Mouse (Mus musculus) layer of hippocampus, adult 11-12 months (tissue): Measurements from ENCODE around the gene Arpc1a.
"Not testable (repeated sequence)": the region's sequence is repeated elsewhere in the genome, so short reads cannot be mapped to it uniquely, and the experiment has no call there.

ENCODE experiments used
- DNase-seq: peaks from one replicate; pipeline ENCODE4 v3.0.0; 2022; ENCODE audit warnings: low spot score

Arpc1a gene

GRCm38 (mm10) chr5:145083632-145084451, at the start of gene Arpc1a, which contains the start of gene Kpna7:
Gene Arpc1a (plus strand): TSS chr5:145083830.
Gene Kpna7 (minus strand): TSS chr5:145084030.
- DNase-seq, result peak; percentile 90

DNA sequence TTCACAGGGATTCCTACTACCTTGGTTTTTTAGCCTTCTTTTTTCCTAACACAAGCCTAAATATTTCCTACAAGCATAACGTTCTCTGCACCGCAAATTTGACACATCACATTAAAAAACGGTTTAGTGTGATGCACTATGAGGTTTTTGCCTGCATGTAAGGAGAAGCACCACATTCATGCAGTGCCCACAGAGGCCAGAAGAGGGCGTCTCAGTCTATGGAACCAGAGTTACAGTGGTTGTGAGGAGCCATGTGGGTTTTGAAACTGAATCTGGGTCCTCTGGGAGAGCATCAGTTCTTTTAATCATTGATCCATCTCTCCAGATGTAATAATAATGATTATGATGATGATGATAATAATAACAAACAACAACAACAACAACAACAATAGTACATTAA, 42.0 kb upstream of the Arpc1a start:
- DNase-seq, result no peak

GRCm38 (mm10) chr5:145042690-145043089, 40.9 kb upstream of the Arpc1a start, which contains the start of gene 1700018F24Rik:
Gene 1700018F24Rik (plus strand): TSS chr5:145042990.
- DNase-seq, result not testable (repeated sequence)

GRCm38 (mm10) chr5:145054187-145054586, 29.4 kb upstream of the Arpc1a start:
- not testable (repeated sequence) for DNase-seq

- no peak for DNase-seq
These were observed 25.7 kb upstream of the Arpc1a start for GRCm38 (mm10) chr5:145057907-145058306.

DNA sequence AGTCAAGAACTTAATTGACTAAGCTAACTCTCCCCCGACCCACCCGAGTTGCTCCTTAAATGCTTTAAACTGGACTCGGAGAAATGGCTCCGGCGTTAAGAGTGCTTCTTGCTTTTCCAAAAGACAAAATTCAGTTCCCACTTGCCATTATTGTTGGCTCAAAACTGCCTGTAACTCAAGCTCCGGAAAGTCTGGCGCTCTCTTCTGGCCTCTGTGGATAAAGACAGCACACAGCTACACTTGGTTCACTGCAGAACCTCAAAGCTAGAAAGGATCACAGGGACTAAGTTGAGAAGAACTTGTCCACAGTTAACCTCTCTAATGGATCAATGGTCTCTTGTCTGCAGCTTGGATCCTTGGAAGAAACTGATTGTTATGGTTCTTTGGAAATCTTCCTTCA, 24.9 kb upstream of the Arpc1a start:
- no peak for DNase-seq

GRCm38 (mm10) chr5:145059524-145059923, 24.1 kb upstream of the Arpc1a start:
- DNase-seq, result no peak

GRCm38 (mm10) chr5:145064765-145065340, 18.8 kb upstream of the Arpc1a start:
- no peak for DNase-seq

DNA sequence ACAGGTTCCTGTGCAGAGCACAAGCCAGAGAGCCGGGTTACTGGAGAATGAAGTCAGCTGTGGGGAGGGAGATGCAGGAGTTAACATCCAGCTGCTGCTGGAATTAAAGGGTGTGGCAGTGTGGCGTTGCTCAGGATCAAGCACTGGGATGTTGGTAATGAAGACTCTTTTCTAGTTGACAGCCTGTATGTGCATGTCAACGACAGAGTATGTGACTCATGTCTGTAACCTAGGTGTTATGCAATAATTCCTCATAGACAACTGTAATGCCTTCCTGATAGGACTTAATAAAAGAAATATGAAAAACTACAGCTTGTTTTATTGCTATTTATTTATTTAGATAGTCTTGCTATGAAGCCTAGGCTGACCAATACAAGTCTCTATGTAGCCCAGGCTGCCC, 14.8 kb upstream of the Arpc1a start:
- DNase-seq, result no peak

DNA sequence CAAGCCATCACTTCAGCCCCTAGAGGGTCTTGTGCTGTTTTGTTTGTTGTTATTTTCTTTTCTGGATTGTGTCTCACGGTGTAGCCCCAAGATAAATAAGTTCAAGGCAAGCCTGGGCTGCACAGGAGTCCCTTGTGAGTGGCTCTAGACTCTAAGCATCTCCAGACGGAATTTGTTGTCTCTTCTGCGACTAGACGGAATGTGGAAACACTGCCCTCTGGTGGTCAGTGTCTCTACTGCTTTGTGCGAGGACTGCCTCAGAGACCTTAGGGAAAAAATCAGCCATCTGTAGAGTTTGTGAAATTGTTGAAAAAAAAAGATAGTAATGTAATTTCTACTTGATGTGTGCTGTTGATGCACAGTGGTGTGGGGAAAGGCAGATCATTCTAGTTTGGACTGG, 13.9 kb upstream of the Arpc1a start:
- DNase-seq, result peak; percentile 79

GRCm38 (mm10) chr5:145071342-145071741, 12.3 kb upstream of the Arpc1a start:
- DNase-seq, result no peak

- no peak for DNase-seq
These were observed 8.5 kb upstream of the Arpc1a start for GRCm38 (mm10) chr5:145075081-145075480.

DNA sequence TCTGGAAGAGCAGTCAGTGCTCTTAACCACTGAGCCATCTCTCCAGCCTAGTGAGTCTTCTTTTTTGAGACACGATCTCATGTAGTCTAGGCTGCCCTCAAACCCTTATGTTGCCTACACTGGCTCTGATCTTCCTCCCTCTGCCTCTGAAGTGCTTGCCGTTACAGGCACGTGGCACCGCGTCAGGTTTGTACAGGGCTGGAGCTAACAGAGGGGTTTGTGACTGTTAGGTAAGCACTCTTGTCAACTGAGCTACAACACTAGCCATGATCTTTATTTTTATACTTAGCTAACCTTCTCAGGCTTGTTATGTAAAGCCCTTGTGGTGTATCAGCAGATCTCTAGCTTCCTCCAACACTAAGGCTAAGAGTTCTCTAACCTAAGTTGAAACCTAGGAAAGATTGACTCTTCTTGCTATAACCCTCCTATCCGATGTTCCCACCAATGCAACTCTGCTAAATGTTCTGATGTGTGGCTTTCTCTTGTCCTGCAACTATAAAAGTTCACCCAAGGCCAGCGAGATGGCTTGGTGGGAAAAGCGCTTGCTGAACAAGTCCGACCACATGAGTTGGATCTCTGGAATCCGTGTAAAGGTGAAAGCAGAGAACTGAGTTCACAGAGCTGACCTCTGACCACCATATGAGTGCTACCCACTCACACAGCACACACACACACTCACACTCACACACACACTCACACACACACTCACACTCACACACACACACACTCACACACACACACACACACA, 1.6 kb upstream of the Arpc1a start:
- no peak for DNase-seq

GRCm38 (mm10) chr5:145083201-145083600, 429 bp upstream of the Arpc1a start:
- DNase-seq, result not testable (repeated sequence)

DNA sequence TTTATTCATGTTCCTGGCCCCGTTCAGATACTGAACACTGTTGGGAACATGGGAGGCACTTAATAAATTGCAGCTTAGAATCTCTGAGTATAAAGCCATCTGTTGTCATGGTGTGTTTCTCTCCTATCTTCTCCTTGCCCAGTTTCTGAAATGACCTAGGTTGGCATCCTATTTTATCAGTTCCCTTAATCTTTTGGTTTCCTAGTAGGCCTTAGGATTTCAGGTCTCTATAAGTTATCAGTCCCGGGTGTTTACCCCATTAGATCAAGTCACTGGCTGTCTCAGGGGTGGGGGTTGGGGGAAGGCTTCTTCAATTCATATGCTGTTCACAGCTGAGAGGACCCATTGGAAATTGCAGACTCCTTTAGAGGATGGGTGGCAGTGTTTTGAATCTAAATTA, 1.2 kb downstream of the Arpc1a start:
- DNase-seq, result no peak

DNA sequence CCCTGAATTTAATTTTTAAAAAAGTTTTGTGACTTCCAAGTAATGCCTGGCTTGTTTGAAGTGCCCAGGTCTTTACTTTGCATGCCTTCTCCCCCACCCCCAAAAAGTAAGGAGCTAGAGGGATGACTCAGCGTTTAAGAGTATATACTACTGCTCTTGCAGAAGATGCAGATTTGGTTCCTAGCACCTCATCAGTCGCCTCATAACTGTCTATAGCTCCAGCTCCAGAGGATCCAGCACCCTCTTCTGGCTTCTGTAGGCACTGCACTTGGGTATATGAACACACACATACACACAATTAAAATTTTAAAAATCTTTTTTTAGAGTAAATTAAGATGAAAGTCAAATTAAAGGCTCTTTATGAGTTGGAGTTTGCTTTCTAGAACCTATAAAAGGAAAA, 4.6 kb downstream of the Arpc1a start:
- DNase-seq, result no peak

DNA sequence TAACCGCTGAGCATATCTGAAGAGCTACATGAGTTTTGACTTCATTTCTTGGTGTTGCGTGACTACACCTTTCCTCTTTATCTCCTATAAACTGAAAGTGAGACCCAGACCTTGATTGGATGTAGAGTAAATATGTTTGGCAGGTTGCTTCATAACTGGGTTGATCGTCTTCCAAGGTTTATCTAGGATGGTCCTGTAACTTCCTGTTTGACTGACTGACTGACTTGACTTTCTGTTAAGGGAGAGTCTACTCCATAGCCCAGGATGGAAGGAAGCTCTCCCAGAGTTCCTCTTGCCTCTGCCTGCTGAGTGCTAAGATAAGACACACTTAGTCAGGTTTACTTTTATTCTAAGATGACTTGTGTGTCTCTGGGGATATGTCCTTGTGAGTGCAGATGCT, 6.2 kb downstream of the Arpc1a start:
- DNase-seq, result no peak

DNA sequence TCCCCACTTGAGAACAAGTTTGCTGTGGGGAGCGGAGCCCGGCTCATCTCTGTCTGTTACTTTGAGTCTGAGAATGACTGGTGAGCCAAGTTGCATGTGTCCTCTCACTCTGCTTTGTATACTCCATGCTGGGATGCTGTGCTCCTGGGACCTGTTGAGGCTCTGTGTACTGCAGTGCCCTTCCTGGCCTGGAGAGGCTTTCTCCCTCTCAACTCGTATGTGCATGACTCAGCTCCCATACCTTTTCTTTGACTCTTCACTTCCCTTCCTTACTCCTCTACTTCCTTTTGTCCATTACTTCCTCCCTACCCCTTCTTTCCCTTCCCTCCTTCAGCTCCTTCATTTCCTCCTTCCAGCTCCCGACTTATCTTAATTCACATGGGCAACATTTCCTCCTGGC, 12.6 kb downstream of the Arpc1a start:
- DNase-seq, result no peak

GRCm38 (mm10) chr5:145098340-145098821, 14.8 kb downstream of the Arpc1a start:
- no peak for DNase-seq

DNA sequence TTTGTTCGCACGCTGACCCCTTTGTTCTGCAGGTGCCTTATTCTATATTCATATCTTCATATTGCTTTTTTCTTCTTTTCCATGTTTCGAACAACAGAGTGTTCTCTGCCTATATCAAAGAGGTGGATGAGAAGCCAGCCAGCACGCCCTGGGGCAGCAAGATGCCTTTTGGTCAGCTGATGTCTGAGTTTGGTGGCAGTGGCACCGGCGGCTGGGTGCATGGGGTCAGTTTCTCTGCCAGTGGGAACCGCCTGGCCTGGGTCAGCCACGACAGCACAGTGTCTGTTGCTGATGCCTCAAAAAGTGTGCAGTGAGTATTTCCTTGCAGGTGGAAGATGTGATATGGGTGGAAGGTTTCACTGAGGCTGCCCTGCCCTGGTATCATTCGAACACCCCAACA, 17.3 kb downstream of the Arpc1a start:
- DNase-seq, result no peak

DNA sequence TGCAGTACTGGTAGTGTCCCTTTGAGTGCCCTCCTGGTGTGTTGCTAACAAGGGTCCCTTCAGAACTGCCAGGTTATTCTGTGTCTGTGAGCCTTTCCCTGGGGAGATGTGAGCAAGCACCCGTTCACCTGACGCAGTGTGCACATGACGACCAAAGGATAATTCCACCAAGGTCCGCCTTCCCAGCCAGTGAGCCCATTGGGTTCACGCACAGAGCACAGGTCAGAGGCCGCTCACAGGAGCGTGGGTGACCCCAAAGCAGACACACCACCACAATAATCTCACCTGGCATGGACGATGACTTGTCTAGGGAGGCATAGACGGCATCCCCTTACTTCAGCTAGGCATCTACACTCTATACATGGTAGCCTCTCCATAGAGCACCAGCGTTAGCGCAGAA, 17.8 kb downstream of the Arpc1a start:
- not testable (repeated sequence) for DNase-seq

- DNase-seq, result no peak
These were observed 19.1 kb downstream of the Arpc1a start for GRCm38 (mm10) chr5:145102706-145103105.

- DNase-seq, result peak; percentile 68
These were observed 20.7 kb downstream of the Arpc1a start for GRCm38 (mm10) chr5:145104328-145104727.
